Mouse (Mus musculus): ENCODE results near the gene Gm12800.
"Not testable (repeated sequence)": the region's sequence is repeated elsewhere in the genome, so short reads cannot be mapped to it uniquely, and the experiment has no call there.

The Gm12800 gene

GRCm38 (mm10) chr4:101908821-101909220 lies at the start of gene Gm12800:
Gene Gm12800, plus strand, starts transcription at chr4:101909121.
- in situ Hi-C loops (cut with MboI, MseI) = not testable (repeated sequence)

GRCm38 (mm10) chr4:101860873-101861272 lies 48.0 kb upstream of the Gm12800 start:
- in situ Hi-C loops (cut with MboI, MseI) = no loop called here

- in situ Hi-C loops (cut with MboI, MseI) = no loop called here
Measured at GRCm38 (mm10) chr4:101862289-101862688, 46.6 kb upstream of the Gm12800 start.

- in situ Hi-C loops (cut with MboI, MseI) = not testable (repeated sequence)
Measured at GRCm38 (mm10) chr4:101872031-101872430, 36.9 kb upstream of the Gm12800 start.

- in situ Hi-C loops (cut with MboI, MseI) = not testable (repeated sequence)
Measured at GRCm38 (mm10) chr4:101875687-101876086, 33.2 kb upstream of the Gm12800 start.

- in situ Hi-C loops (cut with MboI, MseI) = no loop called here
Measured at GRCm38 (mm10) chr4:101883641-101884040, 25.3 kb upstream of the Gm12800 start.

- in situ Hi-C loops (cut with MboI, MseI) = no loop called here
Measured at GRCm38 (mm10) chr4:101889377-101889776, 19.5 kb upstream of the Gm12800 start.

- in situ Hi-C loops (cut with MboI, MseI) = loop anchor here (10.0 kb wide), 1 partner anchor 891 kb away; no protein-coding TSS in a partner anchor
Measured at GRCm38 (mm10) chr4:101893656-101894420, 15.1 kb upstream of the Gm12800 start, which contains the start of gene C130073F10Rik. Gene C130073F10Rik, minus strand, starts transcription at chr4:101893789.

GRCm38 (mm10) chr4:101940107-101940506 lies 31.2 kb downstream of the Gm12800 start, which contains the start of gene Gm12794:
Gene Gm12794, plus strand, starts transcription at chr4:101940407.
- in situ Hi-C loops (cut with MboI, MseI) = not testable (repeated sequence)

Measured in T-helper 1 cell (primary cell).